Mouse (Mus musculus) 3T3-L1 (cell line): ENCODE data around the gene Fntb.
A peak's percentile ranks its signal among the peaks of the same experiment; 100 is the strongest.

ENCODE experiments used
- DNase-seq: peaks from one replicate; pipeline ENCODE4 v3.0.0-alpha.2; 2015; ENCODE audit warnings: low read depth, low spot score

Gene Fntb

GRCm38 (mm10) chr12:76795350-76795749, 30.0 kb downstream of the Fntb start, which contains the start of gene Gpx2:
Gene Gpx2, minus strand, starts transcription at chr12:76795554.
- no peak for DNase-seq

- DNase-seq = no peak
Observed at GRCm38 (mm10) chr12:76796938-76797539, 31.6 kb downstream of the Fntb start.

- DNase-seq = no peak
Observed at GRCm38 (mm10) chr12:76798008-76798720, 32.8 kb downstream of the Fntb start.

GRCm38 (mm10) chr12:76803028-76803427, 37.6 kb downstream of the Fntb start:
- DNase-seq = no peak

- DNase-seq = peak; percentile 75
Observed at GRCm38 (mm10) chr12:76803700-76804252, 38.4 kb downstream of the Fntb start.

GRCm38 (mm10) chr12:76805056-76805811, 39.8 kb downstream of the Fntb start:
- DNase-seq = peak; percentile 42

GRCm38 (mm10) chr12:76807796-76808195, 42.4 kb downstream of the Fntb start:
- DNase-seq = no peak

GRCm38 (mm10) chr12:76810491-76810890, 45.1 kb downstream of the Fntb start:
- no peak for DNase-seq

GRCm38 (mm10) chr12:76811006-76811405, 45.6 kb downstream of the Fntb start:
- DNase-seq = no peak

GRCm38 (mm10) chr12:76813543-76813942, 48.2 kb downstream of the Fntb start:
- DNase-seq = no peak

GRCm38 (mm10) chr12:76814120-76814519, 48.7 kb downstream of the Fntb start:
- no peak for DNase-seq

GRCm38 (mm10) chr12:76816720-76817119, 51.3 kb downstream of the Fntb start:
- DNase-seq = no peak

- no peak for DNase-seq
Observed at GRCm38 (mm10) chr12:76817176-76817575, 51.8 kb downstream of the Fntb start.

GRCm38 (mm10) chr12:76818120-76818519, 52.7 kb downstream of the Fntb start:
- DNase-seq = no peak

- no peak for DNase-seq
Observed at GRCm38 (mm10) chr12:76818908-76819307, 53.5 kb downstream of the Fntb start.

- no peak for DNase-seq
Observed at GRCm38 (mm10) chr12:76819816-76820215, 54.4 kb downstream of the Fntb start.

- no peak for DNase-seq
Observed at GRCm38 (mm10) chr12:76820615-76821014, 55.2 kb downstream of the Fntb start.

GRCm38 (mm10) chr12:76822002-76822650, 56.7 kb downstream of the Fntb start:
- DNase-seq = no peak

GRCm38 (mm10) chr12:76822651-76823041, 57.3 kb downstream of the Fntb start, which contains the start of gene Rab15:
Gene Rab15, minus strand, starts transcription at chr12:76822908.
- no peak for DNase-seq

GRCm38 (mm10) chr12:76825283-76825682, 59.9 kb downstream of the Fntb start:
- no peak for DNase-seq

GRCm38 (mm10) chr12:76832704-76833103, 67.3 kb downstream of the Fntb start:
- DNase-seq = peak; percentile 67
